Mouse (Mus musculus) forebrain, embryonic 10.5 days (tissue): ENCODE results near the gene Nkg7. TPM values are rescaled to one million over a fixed set of nuclear protein-coding genes. Genes with fewer than 3 reads are reported as not detected.

Experiments used
- DNase-seq: peaks from one replicate; pipeline ENCODE4 v3.0.0-alpha.2; 2017; ENCODE audit warnings: low spot score; ENCODE audit errors: extremely low spot score
- H3K27ac ChIP-seq: fragments of 300-500 bp; sonication (generic); 2 replicates; pipeline ENCODE4 v1.5.1; 2016; ENCODE audit warnings: mild to moderate bottlenecking
- H3K27me3 ChIP-seq: fragments of 300-500 bp; sonication (generic); 2 replicates; pipeline ENCODE4 v1.6.1; 2016; ENCODE audit warnings: mild to moderate bottlenecking; ENCODE audit not compliant: poor library complexity, severe bottlenecking
- H3K36me3 ChIP-seq: fragments of 300-500 bp; sonication (generic); replicated peaks from 2 replicates; pipeline ENCODE4 v1.6.1; 2016; ENCODE audit warnings: mild to moderate bottlenecking, moderate library complexity
- H3K4me1 ChIP-seq: fragments of 300-500 bp; sonication (generic); 2 replicates; pipeline ENCODE4 v1.6.1; 2016
- H3K4me3 ChIP-seq: fragments of 300-500 bp; sonication (generic); 2 replicates; pipeline ENCODE4 v1.5.1; 2016; ENCODE audit warnings: mild to moderate bottlenecking, moderate library complexity
- H3K9me3 ChIP-seq: fragments of 300-500 bp; sonication (generic); 2 replicates; pipeline ENCODE4 v1.6.1; 2016; ENCODE audit warnings: mild to moderate bottlenecking, moderate library complexity
- WGBS: fragments of 180-500 bp; shearing (Covaris S2); methylation state at CpG from one replicate; pipeline ENCODE4 v1.1.7; 2016; 5-methylcytosine and 5-hydroxymethylcytosine counted together
- polyA plus RNA-seq: library from polyadenylated mRNA; unstranded; fragments of >200 nt; fragmentation: Nextera tagmentation; extraction: Ambion mirVana; gene quantifications from 2 replicates; pipeline ENCODE4 v1.2.1, GENCODE M21; 2016

Gene Nkg7
- polyA plus RNA-seq, 1 experiment from 2014 or later = not detected

DNA sequence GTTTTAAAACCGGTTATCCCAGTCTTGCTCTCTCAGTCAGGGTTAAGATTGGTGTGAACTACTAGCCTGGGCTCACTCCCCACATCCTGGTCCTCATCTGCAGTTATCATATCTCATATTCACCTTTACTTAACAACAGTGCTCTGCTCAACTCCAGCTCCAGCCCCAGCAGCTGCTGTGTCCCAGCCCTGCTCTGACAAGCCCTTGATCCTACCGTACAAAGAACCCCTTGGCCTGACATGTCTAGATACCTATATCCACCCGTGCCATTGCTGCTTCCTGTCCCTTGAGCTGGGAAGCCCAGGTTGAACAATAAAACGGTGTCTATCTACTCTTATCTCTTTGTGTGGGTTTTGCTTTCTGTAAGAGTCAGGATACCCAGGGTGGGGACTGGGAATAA lies 7.4 kb upstream of the Nkg7 start:
- Histone ChIP-seq H3K36me3 (no peaks in the 10 kb centered on the region), H3K27ac (no peak overlapping the region), H3K4me3 (no peak overlapping the region), H3K27me3 (no peaks in the 10 kb centered on the region), H3K9me3 (no peaks in the 10 kb centered on the region), H3K4me1 (no peaks in the 10 kb centered on the region)
- DNase-seq = no peak
- 64% methylated on average over 4 of the region's 4 CpGs for WGBS

DNA sequence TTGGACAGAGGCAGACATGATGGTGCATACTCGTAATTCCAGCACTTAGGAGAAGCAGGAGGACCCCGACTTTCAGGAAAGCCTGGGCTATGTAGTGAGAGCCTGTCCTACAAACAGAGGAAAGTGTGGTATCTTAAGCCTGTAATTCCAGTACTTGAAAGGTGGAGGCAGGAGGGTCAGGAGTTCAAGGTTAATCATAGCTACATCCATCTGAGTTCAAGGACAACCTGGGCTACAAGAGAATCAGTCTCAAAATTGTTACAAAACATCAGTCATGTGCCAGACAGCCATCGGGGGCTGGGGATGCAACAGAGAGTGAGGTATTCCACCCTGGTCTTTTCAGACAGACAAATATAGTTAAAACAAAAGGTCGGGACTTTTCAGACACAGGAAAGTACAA lies 4.0 kb upstream of the Nkg7 start:
- no peak for DNase-seq
- no peaks in the 10 kb centered on the region for H3K36me3 ChIP-seq
- 83% methylated on average over 4 of the region's 4 CpGs for WGBS
- no peaks in the 10 kb centered on the region for H3K27me3 ChIP-seq
- no peak overlapping the region for H3K27ac ChIP-seq
- H3K4me1 ChIP-seq = no peaks in the 10 kb centered on the region
- no peak overlapping the region for H3K4me3 ChIP-seq
- H3K9me3 ChIP-seq = no peaks in the 10 kb centered on the region; the same call in 1 of the 2 replicates

DNA sequence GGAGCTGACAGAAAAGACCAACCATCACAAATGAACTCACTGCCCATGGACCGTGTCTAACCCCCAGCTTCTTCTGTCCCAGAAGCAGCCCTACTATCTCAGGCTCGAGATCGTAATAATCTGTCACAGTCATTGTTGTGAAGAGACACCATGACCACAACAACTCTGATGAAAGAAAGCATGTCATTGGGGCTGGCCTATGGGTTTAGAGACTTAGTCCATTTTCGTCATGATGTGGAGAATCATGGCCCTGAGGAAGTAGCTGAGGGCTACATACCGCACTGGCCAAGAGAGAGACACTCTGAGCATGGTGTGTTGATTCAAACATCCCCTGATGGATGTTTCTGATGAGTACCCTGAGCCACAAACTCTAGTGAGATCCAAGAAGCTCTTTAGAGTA lies 2.2 kb upstream of the Nkg7 start:
- 92% methylated on average over 5 of the region's 5 CpGs for WGBS
- no peak overlapping the region for H3K4me3 ChIP-seq

DNA sequence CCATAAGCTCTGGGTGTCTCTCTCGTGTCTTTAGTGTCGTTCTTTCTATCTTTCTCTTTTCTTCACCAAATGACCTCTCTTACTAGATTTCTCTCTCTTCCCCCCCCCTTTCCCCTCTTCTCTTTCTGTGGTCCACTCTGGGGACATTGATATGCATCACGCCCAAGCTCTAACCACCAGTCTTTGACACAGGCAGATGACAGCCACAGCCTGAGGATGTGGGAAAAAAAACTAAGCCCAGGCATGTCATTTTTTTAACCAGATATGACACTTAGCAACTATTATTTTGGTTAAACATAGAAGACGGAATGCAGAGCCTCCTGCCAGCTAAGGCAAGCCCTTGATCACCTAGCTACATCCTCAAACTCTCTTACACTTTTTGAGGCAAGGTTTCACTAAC lies 1.7 kb downstream of the Nkg7 start:
- Histone ChIP-seq H3K9me3 (no peaks in the 10 kb centered on the region; the same call in 1 of the 2 replicates), H3K4me3 (no peak overlapping the region), H3K27me3 (no peaks in the 10 kb centered on the region; the same call in 1 of the 2 replicates), H3K36me3 (no peaks in the 10 kb centered on the region), H3K27ac (no peak overlapping the region), H3K4me1 (peaks cover 9% of the 10 kb centered on the region)
- no peak for DNase-seq
- WGBS = 84% methylated on average over 4 of the region's 4 CpGs

More for the DNA sequence above, 2.2 kb upstream of the Nkg7 start:
- Histone ChIP-seq H3K4me1 (no peaks in the 10 kb centered on the region), H3K27ac (no peak overlapping the region), H3K36me3 (no peaks in the 10 kb centered on the region), H3K27me3 (no peaks in the 10 kb centered on the region), H3K9me3 (no peaks in the 10 kb centered on the region; the same call in 1 of the 2 replicates)
- DNase-seq = no peak

DNA sequence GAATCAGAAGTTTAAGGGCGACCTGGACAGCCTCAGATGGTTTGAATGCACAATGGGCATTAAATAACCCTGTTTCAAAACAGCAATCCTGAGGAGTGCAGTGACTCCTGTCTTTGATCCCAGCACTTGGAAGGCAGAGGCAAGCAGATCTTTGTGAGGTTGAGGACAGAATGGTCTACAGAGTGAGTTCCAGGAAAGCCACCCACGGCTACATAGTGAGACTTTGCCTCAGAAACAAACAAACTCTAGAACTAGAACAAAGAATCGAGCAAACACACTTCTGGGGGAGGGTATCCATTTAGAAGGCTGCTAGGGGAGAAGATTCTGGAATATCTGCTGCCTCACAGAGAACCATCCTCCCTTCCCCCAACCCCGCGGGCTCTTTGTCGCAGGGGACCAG lies 3.6 kb downstream of the Nkg7 start, which contains the start of gene Cldnd2:
Cldnd2 (plus strand) TSS at position 301 of the 400 bp plus-strand sequence.
- no peak for DNase-seq
- H3K36me3 ChIP-seq = no peaks in the 10 kb centered on the region
- 88% methylated on average over 6 of the region's 6 CpGs for WGBS
- no peaks in the 10 kb centered on the region; the same call in 1 of the 2 replicates for H3K27me3 ChIP-seq
- no peaks in the 10 kb centered on the region; the same call in 1 of the 2 replicates for H3K9me3 ChIP-seq
- H3K4me3 ChIP-seq = no peak within 1 kb of the TSS
- H3K4me1 ChIP-seq = peaks cover 21% of the 10 kb centered on the region
- no peak within 1 kb of the TSS for H3K27ac ChIP-seq

DNA sequence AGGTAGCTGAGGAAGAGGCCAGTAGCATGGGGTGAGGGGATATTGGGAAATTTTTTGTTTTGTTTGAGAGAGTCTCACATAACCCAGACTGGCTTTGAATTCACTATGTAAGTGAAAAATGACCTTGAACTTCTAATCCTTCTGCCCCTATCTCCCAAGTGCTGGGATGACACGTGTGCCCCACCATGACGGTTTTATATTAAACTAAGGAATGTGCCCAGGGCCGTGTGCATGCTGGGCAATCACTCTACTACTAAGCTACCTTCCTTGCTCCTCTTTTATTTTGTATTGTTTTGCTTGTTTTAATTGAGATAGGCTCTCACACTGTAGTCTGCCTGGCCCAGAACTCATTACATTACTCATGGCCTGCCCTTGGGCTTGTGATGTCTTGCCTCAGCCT lies 4.2 kb downstream of the Nkg7 start:
- no peaks in the 10 kb centered on the region; the same call in 1 of the 2 replicates for H3K9me3 ChIP-seq
- no peaks in the 10 kb centered on the region; the same call in 1 of the 2 replicates for H3K27me3 ChIP-seq
- H3K4me3 ChIP-seq = no peak overlapping the region
- no peaks in the 10 kb centered on the region for H3K36me3 ChIP-seq
- peaks cover 21% of the 10 kb centered on the region for H3K4me1 ChIP-seq
- no peak for DNase-seq
- WGBS = 89% methylated on average over 3 of the region's 3 CpGs
- H3K27ac ChIP-seq = no peak overlapping the region

DNA sequence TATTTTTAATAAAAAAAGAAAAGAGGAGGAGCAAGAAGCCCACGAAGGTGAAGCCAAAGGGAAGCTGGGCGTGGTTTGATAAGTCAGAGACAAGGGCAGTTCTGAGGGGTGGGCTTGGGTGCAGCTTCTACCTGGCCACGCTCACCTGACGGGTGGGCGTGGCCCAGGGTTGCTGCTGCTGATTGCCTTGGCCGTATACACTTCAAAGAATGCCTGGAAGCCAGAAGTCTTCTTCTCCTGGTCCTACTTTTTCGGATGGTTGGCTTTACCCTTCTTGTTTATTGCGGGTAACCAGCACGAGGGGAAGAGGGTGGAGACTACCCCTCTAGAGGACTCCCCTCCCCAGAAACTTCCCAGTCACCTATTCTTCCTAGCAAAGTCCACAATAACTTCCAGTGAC lies 5.8 kb downstream of the Nkg7 start:
- Histone ChIP-seq H3K4me1 (peaks cover 21% of the 10 kb centered on the region), H3K27ac (peak overlapping the region; percentile 88), H3K36me3 (no peaks in the 10 kb centered on the region), H3K4me3 (peak overlapping the region; percentile 64), H3K9me3 (no peaks in the 10 kb centered on the region), H3K27me3 (no peaks in the 10 kb centered on the region; the same call in 1 of the 2 replicates)
- WGBS = 9% methylated on average over 9 of the region's 9 CpGs
- DNase-seq = no peak

DNA sequence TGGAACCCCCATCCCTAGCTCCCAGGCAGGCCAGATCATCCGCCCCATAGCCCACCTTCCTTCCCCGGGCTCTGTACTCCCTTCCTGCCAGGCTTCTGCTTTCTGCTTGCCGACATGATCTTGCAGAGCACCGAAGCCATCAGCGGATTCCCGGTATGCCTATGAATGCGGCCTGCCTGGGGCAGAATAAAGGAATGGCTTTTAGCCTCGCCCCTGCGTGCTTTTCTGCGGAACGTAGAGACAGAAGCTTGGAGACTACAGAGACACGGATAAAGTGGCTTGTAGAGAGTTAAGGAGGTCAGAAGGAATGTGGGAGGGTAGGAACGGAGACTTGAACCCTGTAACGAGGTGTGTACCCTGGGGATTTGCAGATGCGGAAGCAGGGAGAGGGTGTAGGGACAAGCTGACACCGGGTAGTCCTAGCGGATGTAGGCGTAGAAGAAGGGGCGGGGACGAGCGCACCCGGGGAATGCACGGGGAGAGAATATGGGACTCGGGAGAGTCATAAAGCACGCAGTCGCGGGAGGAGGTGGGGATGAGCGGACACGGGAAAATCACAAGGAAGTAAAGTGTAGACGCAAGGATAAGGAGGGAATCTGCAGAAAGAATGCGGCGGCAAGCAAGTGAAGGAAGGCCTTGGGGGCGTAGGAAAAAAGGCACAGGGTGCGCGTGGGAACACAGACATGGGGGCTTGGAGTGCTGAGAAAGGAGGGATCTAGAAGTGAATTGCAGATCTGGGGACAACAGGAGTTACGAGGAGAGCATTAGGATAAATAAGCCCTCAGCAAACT lies 6.4 kb downstream of the Nkg7 start:
- Histone ChIP-seq H3K27me3 (no peaks in the 10 kb centered on the region; the same call in 1 of the 2 replicates), H3K27ac (peak overlapping the region; percentile 88), H3K36me3 (no peaks in the 10 kb centered on the region)

DNA sequence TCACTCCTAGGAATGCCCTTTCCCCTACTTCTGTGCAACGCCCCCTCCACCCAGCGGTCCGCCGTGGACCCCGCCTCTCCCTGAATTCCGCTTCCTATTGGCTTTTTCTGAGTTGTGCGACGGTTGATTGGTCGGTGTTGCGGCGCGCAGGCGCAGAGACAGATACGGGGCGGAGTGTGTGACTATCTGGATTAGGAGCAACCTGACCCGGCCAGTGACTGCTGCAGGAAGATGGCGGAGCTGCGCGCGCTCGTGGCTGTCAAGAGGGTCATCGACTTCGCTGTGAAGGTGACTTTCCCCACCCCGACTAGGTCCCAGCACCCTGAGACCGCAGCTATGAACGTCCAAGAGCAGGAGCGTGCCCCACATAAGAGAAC lies 7.0 kb downstream of the Nkg7 start, which contains the start of the genes Etfb and Gm45233:
Etfb (plus strand) TSS at position 167 of the 377 bp plus-strand sequence.
Gm45233 (plus strand) TSS at position 212 of the 377 bp plus-strand sequence.
- 0% methylated on average over 27 of the region's 27 CpGs for WGBS
- H3K27ac ChIP-seq = peak within 1 kb of the TSS; percentile 88
- DNase-seq = peak; percentile 94

More for the DNA sequence above, 6.4 kb downstream of the Nkg7 start:
- WGBS = under 1% methylated on average over 36 of the region's 36 CpGs
- H3K4me3 ChIP-seq = peak overlapping the region; percentile 64
- peaks cover 21% of the 10 kb centered on the region for H3K4me1 ChIP-seq
- H3K9me3 ChIP-seq = no peaks in the 10 kb centered on the region
- DNase-seq = peak; percentile 72

DNA sequence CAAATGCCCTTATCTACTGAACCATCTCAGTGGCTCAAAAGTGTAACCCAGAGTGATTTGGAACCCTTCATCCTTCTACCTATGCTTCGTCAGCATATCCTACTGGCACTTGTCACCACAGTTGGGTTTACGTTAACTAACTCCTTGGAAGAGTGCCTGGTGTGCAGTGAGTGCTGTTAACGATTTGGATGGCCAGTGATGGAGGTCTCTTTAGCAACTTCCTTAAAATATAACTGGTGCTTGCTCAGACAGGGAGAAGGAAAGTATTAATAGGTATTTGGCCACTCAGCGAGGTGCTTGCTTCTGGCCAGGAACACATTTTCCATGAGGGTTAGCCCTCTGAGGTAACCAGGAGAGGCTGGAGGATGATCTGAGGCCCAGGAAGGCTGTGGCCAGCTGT lies 10.9 kb downstream of the Nkg7 start:
- Histone ChIP-seq H3K36me3 (peaks cover 13% of the 10 kb centered on the region), H3K4me1 (peaks cover 16% of the 10 kb centered on the region), H3K27ac (no peak overlapping the region), H3K9me3 (no peaks in the 10 kb centered on the region), H3K27me3 (no peaks in the 10 kb centered on the region), H3K4me3 (no peak overlapping the region)
- 86% methylated on average over 4 of the region's 4 CpGs for WGBS
- no peak for DNase-seq

More for the DNA sequence above, 7.0 kb downstream of the Nkg7 start, which contains the start of the genes Etfb and Gm45233:
- no peaks in the 10 kb centered on the region for H3K36me3 ChIP-seq
- no peaks in the 10 kb centered on the region; the same call in 1 of the 2 replicates for H3K27me3 ChIP-seq
- peak within 1 kb of the TSS; percentile 64 for H3K4me3 ChIP-seq
- H3K9me3 ChIP-seq = no peaks in the 10 kb centered on the region
- peaks cover 21% of the 10 kb centered on the region for H3K4me1 ChIP-seq

DNA sequence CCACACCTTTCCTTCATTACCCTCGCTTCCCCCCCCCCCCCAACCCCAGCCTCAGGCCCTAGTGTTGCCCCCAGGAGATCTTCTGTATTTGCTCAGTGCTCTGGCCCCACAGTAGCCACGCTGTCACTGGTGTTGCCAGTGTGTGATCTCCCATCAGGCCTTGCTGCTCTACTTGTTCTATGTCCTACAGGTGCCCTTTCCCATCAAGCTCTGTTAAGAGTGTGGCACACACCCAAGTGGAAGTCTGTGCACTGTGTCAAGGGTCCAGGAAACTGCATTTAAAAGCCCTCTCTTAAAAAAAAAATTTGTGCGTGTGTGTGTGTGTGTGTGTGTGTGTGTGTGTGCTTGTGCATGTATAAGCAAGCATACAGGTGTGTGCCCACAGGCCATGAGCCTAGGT lies 11.4 kb downstream of the Nkg7 start:
- Histone ChIP-seq H3K36me3 (peaks cover 17% of the 10 kb centered on the region), H3K27me3 (no peaks in the 10 kb centered on the region), H3K27ac (no peak overlapping the region), H3K4me1 (peaks cover 11% of the 10 kb centered on the region), H3K9me3 (no peaks in the 10 kb centered on the region), H3K4me3 (no peak overlapping the region)
- DNase-seq = no peak
- WGBS = 84% methylated on average over 2 of the region's 3 CpGs

DNA sequence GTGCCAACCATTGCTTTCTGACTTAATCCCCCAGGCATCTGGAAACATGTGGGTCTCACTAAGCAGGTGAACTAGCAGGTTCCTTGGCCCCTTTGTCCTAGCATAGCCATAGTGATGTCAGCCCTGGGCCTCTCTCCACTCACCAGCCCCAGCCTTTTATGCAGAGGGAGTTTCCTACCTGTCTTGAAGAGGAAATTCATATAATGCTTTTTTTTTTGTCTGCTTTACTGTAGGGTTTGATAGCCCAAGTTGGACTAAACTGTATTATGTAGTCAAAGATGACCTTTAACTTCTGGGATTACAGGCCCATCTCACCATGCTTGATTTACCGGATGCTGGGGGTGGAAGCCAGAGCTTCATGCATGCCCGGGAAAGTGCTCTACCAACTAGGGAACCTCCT lies 12.9 kb downstream of the Nkg7 start:
- 96% methylated on average over 2 of the region's 2 CpGs for WGBS
- no peak for DNase-seq
- Histone ChIP-seq H3K27ac (no peak overlapping the region), H3K4me3 (no peak overlapping the region), H3K4me1 (peaks cover 4% of the 10 kb centered on the region), H3K27me3 (no peaks in the 10 kb centered on the region), H3K36me3 (peaks cover 33% of the 10 kb centered on the region), H3K9me3 (no peaks in the 10 kb centered on the region)

DNA sequence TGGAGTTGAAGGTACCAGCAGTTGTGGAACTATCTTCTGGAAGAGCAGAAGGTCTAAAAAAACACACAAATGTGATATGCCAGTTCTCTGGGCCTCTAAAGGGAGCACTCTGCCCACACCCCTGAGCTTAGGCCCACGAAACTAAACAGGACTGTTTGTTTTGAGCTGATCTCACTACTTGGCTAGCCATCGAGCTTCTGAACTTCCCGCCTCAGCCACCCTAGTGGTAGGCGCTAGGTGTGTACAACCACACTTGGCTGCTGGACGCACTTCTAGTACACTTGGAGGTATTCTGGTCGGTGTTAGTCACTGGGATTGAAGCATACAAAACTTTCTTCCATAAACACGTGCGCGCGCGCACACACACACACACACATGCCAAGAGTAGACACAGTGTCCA lies 14.9 kb downstream of the Nkg7 start:
- H3K4me1 ChIP-seq = no peaks in the 10 kb centered on the region
- no peaks in the 10 kb centered on the region for H3K9me3 ChIP-seq
- no peak overlapping the region for H3K27ac ChIP-seq
- H3K27me3 ChIP-seq = no peaks in the 10 kb centered on the region
- H3K4me3 ChIP-seq = no peak overlapping the region
- H3K36me3 ChIP-seq = peaks cover 52% of the 10 kb centered on the region
- WGBS = 94% methylated on average over 11 of the region's 11 CpGs
- DNase-seq = no peak
